Mouse (Mus musculus) hindbrain, embryonic 15.5 days (tissue): ENCODE measurements around the gene Entpd3. TPM values are rescaled to one million over a fixed set of nuclear protein-coding genes. Genes with fewer than 3 reads are reported as not detected.
A peak's percentile ranks its signal among the peaks of the same experiment; 100 is the strongest.

Experiments used
- ATAC-seq: fragments of 200-750 bp; cut with Nextera tagmentation; 2 replicates; pipeline ENCODE4 v1.8.0; 2017; ENCODE audit warnings: low read depth, moderate number of reproducible peaks, moderate TSS enrichment; ENCODE audit not compliant: low FRiP score
- H3K27ac ChIP-seq: fragments of 300-500 bp; sonication (generic); replicated peaks from 2 replicates; pipeline ENCODE4 v1.5.1; 2015; ENCODE audit warnings: mild to moderate bottlenecking, inconsistent platforms
- H3K27me3 ChIP-seq: fragments of 300-500 bp; sonication (generic); 2 replicates; pipeline ENCODE4 v1.6.1; 2015; ENCODE audit warnings: control low read depth, inconsistent platforms
- H3K36me3 ChIP-seq: fragments of 300-500 bp; sonication (generic); 2 replicates; pipeline ENCODE4 v1.6.1; 2015; ENCODE audit warnings: control low read depth, inconsistent platforms
- H3K4me1 ChIP-seq: fragments of 300-500 bp; sonication (generic); replicated peaks from 2 replicates; pipeline ENCODE4 v1.6.1; 2015; ENCODE audit warnings: control low read depth, inconsistent platforms
- H3K4me2 ChIP-seq: fragments of 300-500 bp; sonication (generic); 2 replicates; pipeline ENCODE4 v1.6.1; 2015; ENCODE audit warnings: moderate library complexity, mild to moderate bottlenecking, inconsistent platforms
- H3K4me3 ChIP-seq: fragments of 300-500 bp; sonication (generic); 2 replicates; pipeline ENCODE4 v1.5.1; 2015; ENCODE audit warnings: mild to moderate bottlenecking, inconsistent platforms
- H3K9ac ChIP-seq: fragments of 300-500 bp; sonication (generic); 2 replicates; pipeline ENCODE4 v1.6.1; 2015; ENCODE audit warnings: inconsistent platforms
- H3K9me3 ChIP-seq: fragments of 300-500 bp; sonication (generic); 2 replicates; pipeline ENCODE4 v1.6.1; 2016; ENCODE audit warnings: control low read depth, inconsistent platforms
- WGBS: fragments of 180-500 bp; shearing (Covaris S2); methylation state at CpG from one replicate; pipeline ENCODE4 v1.1.7; 2015; 5-methylcytosine and 5-hydroxymethylcytosine counted together
- polyA plus RNA-seq: library from polyadenylated mRNA; unstranded; fragments of >200 nt; fragmentation: Nextera tagmentation; extraction: Ambion mirVana; gene quantifications from 2 replicates; pipeline ENCODE4 v1.2.1, GENCODE M21; 2015

The Entpd3 gene
- polyA plus RNA-seq, 1 experiment from 2014 or later: 4.1 TPM

- Histone ChIP-seq H3K27me3 (no peaks in the 10 kb centered on the region), H3K4me2 (peak overlapping the region; percentile 65), H3K4me1 (peaks cover 27% of the 10 kb centered on the region), H3K9me3 (no peaks in the 10 kb centered on the region), H3K4me3 (peak overlapping the region; percentile 81), H3K9ac (peak overlapping the region; percentile 81), H3K27ac (peak overlapping the region; percentile 88), H3K36me3 (peaks cover 33% of the 10 kb centered on the region)
- ATAC-seq: peak; percentile 83
- 2% methylated on average over 53 of the region's 53 CpGs for WGBS
Measured at GRCm38 (mm10) chr9:120571593-120572385, 32.2 kb downstream of the Entpd3 start.

GRCm38 (mm10) chr9:120575748-120576661 lies 36.4 kb downstream of the Entpd3 start:
- Histone ChIP-seq H3K4me1 (peaks cover 29% of the 10 kb centered on the region), H3K27ac (0 out of 2 replicates have a peak overlapping the region, but pooled peaks have one; percentile 80), H3K4me3 (0 out of 2 replicates have a peak overlapping the region, but pooled peaks have one; percentile 75), H3K9me3 (no peaks in the 10 kb centered on the region), H3K9ac (no peak overlapping the region), H3K4me2 (peak overlapping the region; percentile 87), H3K27me3 (no peaks in the 10 kb centered on the region), H3K36me3 (peaks cover 33% of the 10 kb centered on the region)
- WGBS: 58% methylated on average over 6 of the region's 6 CpGs
- no peak for ATAC-seq

GRCm38 (mm10) chr9:120576662-120577013 lies 37.0 kb downstream of the Entpd3 start:
- H3K27me3 ChIP-seq: no peaks in the 10 kb centered on the region
- peak overlapping the region; percentile 75 for H3K4me3 ChIP-seq
- peak overlapping the region; percentile 87 for H3K4me2 ChIP-seq
- H3K9me3 ChIP-seq: no peaks in the 10 kb centered on the region
- H3K36me3 ChIP-seq: peaks cover 33% of the 10 kb centered on the region
- peak; percentile 24; the same call in 1 of the 2 replicates for ATAC-seq
- no peak overlapping the region for H3K9ac ChIP-seq
- 4% methylated on average over 4 of the region's 4 CpGs for WGBS
- H3K27ac ChIP-seq: peak overlapping the region; percentile 80
- H3K4me1 ChIP-seq: peaks cover 29% of the 10 kb centered on the region

GRCm38 (mm10) chr9:120577133-120577651 lies 37.6 kb downstream of the Entpd3 start:
- ATAC-seq: peak; percentile 90
- peaks cover 33% of the 10 kb centered on the region for H3K36me3 ChIP-seq
- H3K4me2 ChIP-seq: peak overlapping the region; percentile 87
- no peaks in the 10 kb centered on the region for H3K9me3 ChIP-seq
- under 1% methylated on average over 43 of the region's 43 CpGs for WGBS
- H3K4me1 ChIP-seq: peaks cover 29% of the 10 kb centered on the region
- H3K9ac ChIP-seq: peak overlapping the region; percentile 76
- H3K4me3 ChIP-seq: peak overlapping the region; percentile 75
- H3K27me3 ChIP-seq: no peaks in the 10 kb centered on the region
- H3K27ac ChIP-seq: peak overlapping the region; percentile 80

- peak overlapping the region; percentile 87 for H3K4me2 ChIP-seq
- H3K4me3 ChIP-seq: peak overlapping the region; percentile 75
- ATAC-seq: no peak
- 58% methylated on average over 12 of the region's 12 CpGs for WGBS
- H3K4me1 ChIP-seq: peaks cover 29% of the 10 kb centered on the region
- no peaks in the 10 kb centered on the region for H3K9me3 ChIP-seq
- no peaks in the 10 kb centered on the region for H3K27me3 ChIP-seq
- peak overlapping the region; percentile 80 for H3K27ac ChIP-seq
- H3K36me3 ChIP-seq: peaks cover 32% of the 10 kb centered on the region
- peak overlapping the region; percentile 76 for H3K9ac ChIP-seq
Measured at GRCm38 (mm10) chr9:120577706-120578405, 38.2 kb downstream of the Entpd3 start.

- no peak for ATAC-seq
- H3K4me1 ChIP-seq: peaks cover 31% of the 10 kb centered on the region
- 52% methylated on average over 6 of the region's 6 CpGs for WGBS
Measured at GRCm38 (mm10) chr9:120578701-120579100, 39.1 kb downstream of the Entpd3 start.

GRCm38 (mm10) chr9:120579808-120580207 lies 40.2 kb downstream of the Entpd3 start:
- Histone ChIP-seq H3K4me1 (peaks cover 31% of the 10 kb centered on the region), H3K9ac (no peak overlapping the region), H3K27me3 (no peaks in the 10 kb centered on the region), H3K27ac (no peak overlapping the region), H3K9me3 (no peaks in the 10 kb centered on the region), H3K4me3 (no peak overlapping the region), H3K4me2 (no peak overlapping the region), H3K36me3 (peaks cover 16% of the 10 kb centered on the region)
- WGBS: 70% methylated on average over 7 of the region's 7 CpGs
- ATAC-seq: no peak

More at GRCm38 (mm10) chr9:120578701-120579100, 39.1 kb downstream of the Entpd3 start:
- H3K4me2 ChIP-seq: no peak overlapping the region
- H3K4me3 ChIP-seq: no peak overlapping the region
- no peak overlapping the region for H3K9ac ChIP-seq
- peaks cover 25% of the 10 kb centered on the region for H3K36me3 ChIP-seq
- H3K27me3 ChIP-seq: no peaks in the 10 kb centered on the region
- no peaks in the 10 kb centered on the region for H3K9me3 ChIP-seq
- H3K27ac ChIP-seq: no peak overlapping the region

GRCm38 (mm10) chr9:120581941-120582618 lies 42.5 kb downstream of the Entpd3 start:
- Histone ChIP-seq H3K9me3 (no peaks in the 10 kb centered on the region), H3K4me3 (peak overlapping the region; percentile 31), H3K9ac (peak overlapping the region; percentile 25; the same call in 1 of the 2 replicates), H3K4me1 (peaks cover 23% of the 10 kb centered on the region), H3K36me3 (no peaks in the 10 kb centered on the region), H3K27ac (0 out of 2 replicates have a peak overlapping the region, but pooled peaks have one; percentile 38), H3K4me2 (peak overlapping the region; percentile 67), H3K27me3 (no peaks in the 10 kb centered on the region)
- peak; percentile 52 for ATAC-seq
- 25% methylated on average over 21 of the region's 21 CpGs for WGBS

GRCm38 (mm10) chr9:120582619-120583308 lies 43.1 kb downstream of the Entpd3 start:
- H3K4me3 ChIP-seq: peak overlapping the region; percentile 31
- H3K4me1 ChIP-seq: peaks cover 20% of the 10 kb centered on the region
- H3K27me3 ChIP-seq: no peaks in the 10 kb centered on the region
- no peaks in the 10 kb centered on the region for H3K9me3 ChIP-seq
- H3K9ac ChIP-seq: peak overlapping the region; percentile 25; the same call in 1 of the 2 replicates
- H3K27ac ChIP-seq: peak overlapping the region; percentile 38; the same call in 1 of the 2 replicates
- peak overlapping the region; percentile 67 for H3K4me2 ChIP-seq
- no peaks in the 10 kb centered on the region for H3K36me3 ChIP-seq
- ATAC-seq: peak; percentile 86
- WGBS: 13% methylated on average over 28 of the region's 28 CpGs

GRCm38 (mm10) chr9:120583314-120583713 lies 43.7 kb downstream of the Entpd3 start:
- H3K4me1 ChIP-seq: peaks cover 15% of the 10 kb centered on the region
- no peaks in the 10 kb centered on the region for H3K36me3 ChIP-seq
- no peaks in the 10 kb centered on the region for H3K27me3 ChIP-seq
- H3K4me3 ChIP-seq: 0 out of 2 replicates have a peak overlapping the region, but pooled peaks have one; percentile 31
- H3K9me3 ChIP-seq: no peaks in the 10 kb centered on the region
- 84% methylated on average over 3 of the region's 3 CpGs for WGBS
- no peak overlapping the region for H3K9ac ChIP-seq
- H3K4me2 ChIP-seq: peak overlapping the region; percentile 67
- no peak for ATAC-seq
- no peak overlapping the region; the same call in 1 of the 2 replicates for H3K27ac ChIP-seq
